Comparison of ENCODE assay signal across 17 mouse cellular contexts in the genomic region with DNA sequence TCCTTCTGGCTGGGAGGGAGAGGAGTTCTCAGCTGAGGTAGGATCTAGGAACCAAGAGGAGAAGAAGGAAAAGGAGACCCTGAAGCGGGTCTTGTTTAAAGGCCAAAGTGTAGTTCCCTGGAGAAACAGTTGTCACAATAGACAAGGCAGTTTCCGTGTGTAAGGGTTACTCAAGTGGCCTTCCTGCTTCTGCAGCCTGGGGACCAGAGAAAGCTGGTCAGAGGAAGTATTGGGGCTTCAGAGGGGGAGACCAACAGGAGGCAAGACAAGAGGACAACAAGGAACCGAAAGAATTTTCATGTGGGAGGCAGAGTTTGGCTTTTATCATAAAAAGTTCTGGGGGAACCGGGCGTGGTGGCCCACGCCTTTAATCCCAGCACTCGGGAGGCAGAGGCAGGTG. TPM values are rescaled to one million over a fixed set of nuclear protein-coding genes. Genes with fewer than 3 reads are reported as not detected.
DNase-seq lines count a peak whose midpoint lies in the region; ATAC-seq and TF ChIP-seq lines count a peak whose summit lies in the region.
"Had no signal": no experiment of that assay in that cellular context is flagged by ENCODE, and none has a peak within 500 bp of the region (broad histone marks: within the 10 kb centered on the region; RNA-seq: fewer than 3 reads in every experiment).

No protein-coding gene starts in this region.

- no peaks in the 10 kb centered on the region for H3K4me1 ChIP-seq in liver, embryonic 13.5 days (replicated peaks)
- H3K4me1 ChIP-seq in small intestine, adult 2 months (ENCODE audit: control insufficient read depth, insufficient read depth, insufficient read length, low read length) = no peaks in the 10 kb centered on the region
- no peaks in the 10 kb centered on the region for H3K4me1 ChIP-seq in forebrain, embryonic 15.5 days
- H3K4me1 ChIP-seq: forebrain, embryonic 10.5 days; kidney, embryonic 15.5 days; limb, embryonic 10.5 days; midbrain, embryonic 15.5 days; stomach, embryonic 15.5 days had no signal

- H3K27me3 ChIP-seq in liver, embryonic 13.5 days = no peaks in the 10 kb centered on the region
- no peaks in the 10 kb centered on the region for H3K27me3 ChIP-seq in small intestine, adult 2 months (ENCODE audit: control insufficient read depth, insufficient read depth, low read length)
- no peaks in the 10 kb centered on the region for H3K27me3 ChIP-seq in forebrain, embryonic 15.5 days
- H3K27me3 ChIP-seq: kidney, embryonic 15.5 days; midbrain, embryonic 15.5 days; stomach, embryonic 15.5 days had no signal

- no peak overlapping the region for H3K4me3 ChIP-seq in liver, embryonic 13.5 days (replicated peaks)
- no peak overlapping the region for H3K4me3 ChIP-seq in small intestine, adult 2 months (ENCODE audit: low read depth, low read length)
- H3K4me3 ChIP-seq in forebrain, embryonic 15.5 days = no peak overlapping the region
- H3K4me3 ChIP-seq: forebrain, embryonic 10.5 days; kidney, embryonic 15.5 days; limb, embryonic 10.5 days; midbrain, embryonic 15.5 days; stomach, embryonic 15.5 days had no signal

- H3K9ac ChIP-seq in liver, embryonic 13.5 days = no peak overlapping the region
- H3K9ac ChIP-seq in forebrain, embryonic 15.5 days (replicated peaks) = no peak overlapping the region
- H3K9ac ChIP-seq: kidney, embryonic 15.5 days; midbrain, embryonic 15.5 days; stomach, embryonic 15.5 days had no signal

- no peak for TF ChIP-seq CTCF in small intestine, adult 2 months (IDR thresholded peaks at IDR 0.05; ENCODE audit: extremely low read depth, insufficient read length, insufficient replicate concordance, low read depth, low read length)

- no peak overlapping the region for H3K4me2 ChIP-seq in liver, embryonic 13.5 days
- no peak overlapping the region for H3K4me2 ChIP-seq in forebrain, embryonic 15.5 days (replicated peaks)
- H3K4me2 ChIP-seq: kidney, embryonic 15.5 days; midbrain, embryonic 15.5 days; stomach, embryonic 15.5 days had no signal

- TF ChIP-seq POLR2A in small intestine, adult 2 months (IDR thresholded peaks at IDR 0.05; ENCODE audit: low read depth, low read length) = no peak

- H3K9me3 ChIP-seq in liver, embryonic 13.5 days (replicated peaks) = no peaks in the 10 kb centered on the region
- H3K9me3 ChIP-seq in forebrain, embryonic 15.5 days = no peaks in the 10 kb centered on the region
- H3K9me3 ChIP-seq: kidney, embryonic 15.5 days; limb, embryonic 10.5 days; stomach, embryonic 15.5 days had no signal

- 49% methylated on average over 7 of the region's 7 CpGs for WGBS in liver, embryonic 13.5 days (ENCODE audit: insufficient replicate concordance)
- 66% methylated on average over 7 of the region's 7 CpGs for WGBS in small intestine, adult 2 months
- WGBS in forebrain, embryonic 15.5 days = 81% methylated on average over 7 of the region's 7 CpGs

- H3K27ac ChIP-seq in liver, embryonic 13.5 days = peak overlapping the region; percentile 38
- peak overlapping the region; percentile 5; the same call in 1 of the 2 replicates for H3K27ac ChIP-seq in small intestine, adult 2 months (ENCODE audit: insufficient read depth, low read depth, low read length)
- no peak overlapping the region for H3K27ac ChIP-seq in forebrain, embryonic 15.5 days (replicated peaks)
- H3K27ac ChIP-seq: forebrain, embryonic 10.5 days; kidney, embryonic 15.5 days; limb, embryonic 10.5 days; midbrain, embryonic 15.5 days; stomach, embryonic 15.5 days had no signal

- DNase-seq in heart, adult 18-20 months = peak; percentile 20 to 55
- DNase-seq in heart, postnatal 4 days = no peak
- peak; percentile 40 for DNase-seq in lung, postnatal 25 days (ENCODE audit: low spot score)
- no peak for DNase-seq in lung, postnatal 14 days
- no peak for DNase-seq in liver, embryonic 13.5 days
- no peak for DNase-seq in retina, embryonic 14.5 days (ENCODE audit: low spot score)
- DNase-seq: cerebellum, adult 2 months; right cerebral cortex, postnatal 25 days; thymus, postnatal 14 days had no signal

- ATAC-seq in liver, embryonic 13.5 days (ENCODE audit: low read depth) = no peak
- no peak for ATAC-seq in forebrain, embryonic 15.5 days (replicated peaks)
- ATAC-seq: hindbrain, embryonic 16.5 days; midbrain, embryonic 15.5 days had no signal

- no peaks in the 10 kb centered on the region for H3K36me3 ChIP-seq in liver, embryonic 13.5 days
- H3K36me3 ChIP-seq in small intestine, adult 2 months (ENCODE audit: control insufficient read depth, insufficient read depth, low read length) = no peaks in the 10 kb centered on the region
- no peaks in the 10 kb centered on the region for H3K36me3 ChIP-seq in forebrain, embryonic 15.5 days
- H3K36me3 ChIP-seq: forebrain, embryonic 10.5 days; limb, embryonic 10.5 days; midbrain, embryonic 15.5 days; stomach, embryonic 15.5 days had no signal

RNA-seq across cellular contexts. Expression of a gene that starts 20.2 kb away (rescaled TPM):
- 1 to 10 TPM; 1.5 to 2.1 TPM for total RNA-seq in heart, adult 18-20 months (2021)
- total RNA-seq in heart, postnatal 4 days (2021) = 1 to 10 TPM; 2.9 to 3.4 TPM
- polyA plus RNA-seq in liver, embryonic 13.5 days (2015; fragmentation: Nextera tagmentation; extraction: Ambion mirVana) = 1.7 and 2.4 TPM in 2 replicates
- polyA plus RNA-seq in small intestine, adult 2 months (2012; rRNA removed) = 4.0 and 4.9 TPM in 2 replicates
- 0.28 and 0.42 TPM in 2 replicates for polyA plus RNA-seq in forebrain, embryonic 15.5 days (2015; fragmentation: Nextera tagmentation; extraction: Ambion mirVana)

RNA-seq across cellular contexts. Expression of a gene that starts 26.6 kb away (rescaled TPM):
- 10 to 100 TPM; 18.8 to 20.5 TPM for total RNA-seq in heart, adult 18-20 months (2021)
- total RNA-seq in heart, postnatal 4 days (2021) = 10 to 100 TPM; 31.0 to 34.2 TPM
- polyA plus RNA-seq in liver, embryonic 13.5 days (2015; fragmentation: Nextera tagmentation; extraction: Ambion mirVana) = 29.9 and 32.1 TPM in 2 replicates
- 8.0 and 15.6 TPM in 2 replicates for polyA plus RNA-seq in small intestine, adult 2 months (2012; rRNA removed)
- polyA plus RNA-seq in forebrain, embryonic 15.5 days (2015; fragmentation: Nextera tagmentation; extraction: Ambion mirVana) = 52.8 and 57.8 TPM in 2 replicates

RNA-seq across cellular contexts. Expression of a gene that starts 48.3 kb away (rescaled TPM):
- 10 to 100 TPM; 11.8 to 14.1 TPM for total RNA-seq in heart, adult 18-20 months (2021)
- total RNA-seq in heart, postnatal 4 days (2021) = 10 to 100 TPM; 36.5 to 42.5 TPM
- polyA plus RNA-seq in liver, embryonic 13.5 days (2015; fragmentation: Nextera tagmentation; extraction: Ambion mirVana) = 107 and 117 TPM in 2 replicates
- 4.8 and 8.7 TPM in 2 replicates for polyA plus RNA-seq in small intestine, adult 2 months (2012; rRNA removed)
- 63.2 and 69.4 TPM in 2 replicates for polyA plus RNA-seq in forebrain, embryonic 15.5 days (2015; fragmentation: Nextera tagmentation; extraction: Ambion mirVana)

RNA-seq across cellular contexts. Expression of a gene that starts 59.4 kb away (rescaled TPM):
- under 1 TPM; 0.51 to 0.79 TPM for total RNA-seq in heart, adult 18-20 months (2021)
- total RNA-seq in heart, postnatal 4 days (2021) = 1 to 10 TPM; 1.3 to 1.4 TPM
- 1.1 and 1.2 TPM in 2 replicates for polyA plus RNA-seq in liver, embryonic 13.5 days (2015; fragmentation: Nextera tagmentation; extraction: Ambion mirVana)
- 126 and 144 TPM in 2 replicates for polyA plus RNA-seq in small intestine, adult 2 months (2012; rRNA removed)
- polyA plus RNA-seq in forebrain, embryonic 15.5 days (2015; fragmentation: Nextera tagmentation; extraction: Ambion mirVana) = 1.3 and 1.4 TPM in 2 replicates

Comparison
In these comparisons a context has a peak if more than half of its experiments do, and no peak if none do; other contexts are left out.
1. DNase-seq: peak in heart, adult 18-20 months (2 of 2) and lung, postnatal 25 days (single experiment); none in heart, postnatal 4 days (single experiment), lung, postnatal 14 days (single experiment), liver, embryonic 13.5 days (single experiment) and retina, embryonic 14.5 days (single experiment).